Mouse (Mus musculus) retina, embryonic 14.5 days (tissue): ENCODE results near the gene Hmg20a.

ENCODE experiments used
- DNase-seq: peaks from one replicate; pipeline ENCODE4 v3.0.0-alpha.2; 2015; ENCODE audit warnings: low spot score

The Hmg20a gene

DNA sequence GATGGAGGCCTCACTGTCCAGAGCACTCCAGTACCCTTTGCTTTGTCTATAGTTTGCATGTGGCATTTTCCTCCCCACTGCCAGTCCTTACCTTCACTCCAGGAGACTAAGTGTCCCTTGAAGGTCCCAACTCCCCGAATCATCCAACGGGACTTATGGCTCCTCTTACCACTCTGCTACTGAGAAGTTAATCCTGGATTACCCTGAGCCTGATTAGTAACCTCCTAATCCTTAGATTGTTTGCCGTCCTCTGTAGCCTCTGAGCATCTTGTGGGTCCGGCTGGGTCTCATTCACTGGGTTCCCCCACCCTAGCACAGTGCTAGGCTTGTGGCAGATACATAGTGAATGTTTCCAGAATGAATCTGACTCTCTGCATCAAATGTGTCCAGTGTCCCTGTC, 109.5 kb downstream of the Hmg20a start:
- peak; percentile 42 for DNase-seq

DNA sequence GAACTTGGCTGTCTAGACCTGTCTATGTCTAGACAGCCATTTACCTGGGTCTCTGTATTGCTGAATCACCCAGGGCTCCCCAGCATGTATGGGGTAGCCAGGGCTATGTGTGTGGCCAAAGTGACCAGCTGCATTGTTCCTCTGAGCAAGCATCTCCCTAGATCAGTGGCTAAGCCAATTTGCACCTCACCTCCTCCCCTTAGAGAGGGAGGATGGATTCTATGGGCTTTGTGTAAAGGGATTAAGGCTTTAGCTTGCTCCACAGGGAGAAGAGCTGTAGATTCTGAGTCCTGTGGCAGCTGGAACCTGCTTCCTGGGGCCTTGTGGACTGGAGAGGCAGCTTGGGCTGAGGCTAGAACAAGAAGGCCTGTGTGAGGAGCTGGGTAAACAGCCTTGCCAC, 113.6 kb downstream of the Hmg20a start:
- peak; percentile 41 for DNase-seq

DNA sequence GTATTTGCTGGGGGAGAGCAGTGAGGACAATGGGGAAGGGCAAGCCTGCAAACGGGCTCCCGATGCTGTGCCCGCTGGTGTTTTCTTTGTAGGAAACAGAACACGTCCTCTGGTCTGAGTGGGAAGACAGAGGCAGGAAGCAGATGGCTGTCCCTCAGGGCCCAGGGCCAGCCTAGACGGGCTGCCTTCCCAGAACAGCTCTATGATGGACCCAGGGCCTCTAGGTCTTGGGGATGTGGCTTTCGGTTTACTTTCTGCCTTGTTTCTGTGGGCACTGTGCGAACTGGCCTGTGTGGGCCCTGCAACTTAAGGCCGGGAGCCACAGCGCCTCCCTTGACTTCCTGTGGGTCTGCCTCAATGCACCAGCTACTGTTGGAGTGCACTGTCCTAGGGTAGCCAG, 115.5 kb downstream of the Hmg20a start:
- DNase-seq: no peak

DNA sequence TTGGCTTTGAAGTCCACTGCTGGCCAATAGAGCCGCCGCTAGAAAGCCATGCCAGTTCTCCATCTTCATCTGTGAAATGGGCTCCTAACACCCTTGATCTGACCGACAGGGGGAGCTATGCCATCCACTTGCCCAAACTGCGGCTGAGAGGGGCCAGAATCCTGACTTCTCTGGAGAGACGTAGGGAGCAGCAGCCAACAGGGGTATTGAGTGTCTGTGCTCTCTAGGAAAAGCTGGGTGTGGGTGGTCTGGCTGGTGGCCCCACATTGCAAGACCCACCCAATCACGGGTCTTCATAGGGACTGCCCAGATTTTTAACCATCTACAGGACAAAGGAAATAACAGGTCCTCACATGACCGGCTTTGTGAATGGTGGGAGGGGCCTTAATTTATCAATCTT, 116.3 kb downstream of the Hmg20a start:
- DNase-seq: no peak

- peak; percentile 61 for DNase-seq
Observed at GRCm38 (mm10) chr9:56535361-56535760, 117.0 kb downstream of the Hmg20a start.

- DNase-seq: no peak
Observed at GRCm38 (mm10) chr9:56540051-56540450, 121.6 kb downstream of the Hmg20a start.

- no peak for DNase-seq
Observed at GRCm38 (mm10) chr9:56544687-56545475, 126.5 kb downstream of the Hmg20a start.
